Mouse (Mus musculus) mature B cell (primary cell): ENCODE data around the gene Fgfr2.

Source experiments
- in situ Hi-C: fragments of 300-500 bp; cut with MboI; formaldehyde crosslinking; loops from 2 replicates; pipeline ENCODE4 v1.14.3; 2019

Fgfr2 gene

DNA sequence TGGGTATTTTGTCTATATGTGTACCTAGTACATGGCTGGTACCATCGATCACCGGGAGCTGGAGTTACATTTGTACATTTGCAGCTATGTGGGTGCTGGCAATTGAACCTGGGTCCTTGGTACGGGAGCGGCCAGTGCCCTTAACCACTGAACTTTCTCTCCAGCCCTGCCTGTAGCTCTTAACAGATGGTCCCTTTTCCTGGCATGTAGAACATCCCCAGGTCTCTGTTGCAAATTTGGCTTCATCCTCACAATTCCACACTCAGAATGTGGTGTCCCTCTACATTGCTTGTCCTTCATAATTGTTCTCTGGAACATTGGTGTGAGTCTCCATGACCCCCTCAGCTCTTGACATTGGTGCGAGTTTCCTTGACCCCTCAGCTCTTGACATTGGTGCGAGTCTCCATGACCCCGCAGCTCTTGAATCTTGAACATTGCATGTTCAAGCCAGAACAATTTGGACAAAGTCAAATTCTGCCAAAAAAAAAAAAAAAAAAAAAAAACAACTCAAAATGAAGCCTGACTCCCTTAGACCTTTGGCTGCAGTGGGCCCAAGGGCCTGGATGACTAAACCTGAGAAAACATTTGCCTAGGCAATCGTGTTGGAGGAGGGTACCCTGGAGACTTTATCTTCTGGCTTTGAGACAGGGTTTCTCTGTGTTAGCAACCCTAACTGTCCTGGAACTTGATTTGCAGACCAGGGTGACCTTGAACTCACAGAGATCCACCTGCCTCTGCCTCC, 816.3 kb downstream of the Fgfr2 start:
- in situ Hi-C loops = no loop called here

DNA sequence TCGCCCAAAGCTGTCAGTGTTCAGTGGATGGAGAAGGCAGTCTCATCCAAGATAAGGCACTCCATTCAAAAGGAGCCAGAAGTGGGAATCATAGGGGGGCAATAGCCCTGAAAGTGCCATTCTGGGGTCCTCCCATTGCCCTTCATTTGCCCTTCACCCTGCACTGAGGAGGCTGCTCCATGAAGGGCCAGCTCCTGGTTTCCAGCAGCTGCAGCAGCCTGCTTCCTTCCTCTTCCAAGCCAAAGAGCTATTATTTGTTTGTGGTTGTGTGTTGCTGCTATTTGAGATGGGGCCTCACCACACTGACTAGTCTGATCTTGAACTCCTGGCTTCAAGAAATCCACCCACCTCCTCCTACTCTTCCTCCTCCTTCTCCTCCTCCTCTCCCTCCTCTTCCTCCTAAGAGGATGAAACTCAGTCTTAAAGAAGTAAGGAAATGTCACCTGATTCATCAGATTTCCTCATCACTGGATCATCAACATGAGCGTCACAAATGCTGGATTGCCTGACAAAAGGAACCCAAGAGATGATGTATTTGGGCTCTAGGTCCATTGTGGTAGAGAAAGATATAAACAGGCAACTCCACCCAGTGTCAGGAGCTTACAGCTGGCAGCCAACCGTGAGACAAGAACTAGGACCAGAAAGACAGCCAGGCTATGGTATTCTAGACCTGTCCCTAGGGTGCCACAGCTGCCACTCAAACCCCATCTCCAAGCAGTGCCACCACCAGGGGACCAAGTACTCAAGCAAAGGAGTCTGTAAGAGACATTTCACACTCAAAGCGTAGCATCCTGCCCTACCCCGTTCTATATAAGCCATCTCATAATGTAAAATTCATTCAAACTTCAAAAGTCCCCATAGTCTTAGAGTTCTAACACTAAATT, 817.4 kb downstream of the Fgfr2 start:
- in situ Hi-C loops = no loop called here

DNA sequence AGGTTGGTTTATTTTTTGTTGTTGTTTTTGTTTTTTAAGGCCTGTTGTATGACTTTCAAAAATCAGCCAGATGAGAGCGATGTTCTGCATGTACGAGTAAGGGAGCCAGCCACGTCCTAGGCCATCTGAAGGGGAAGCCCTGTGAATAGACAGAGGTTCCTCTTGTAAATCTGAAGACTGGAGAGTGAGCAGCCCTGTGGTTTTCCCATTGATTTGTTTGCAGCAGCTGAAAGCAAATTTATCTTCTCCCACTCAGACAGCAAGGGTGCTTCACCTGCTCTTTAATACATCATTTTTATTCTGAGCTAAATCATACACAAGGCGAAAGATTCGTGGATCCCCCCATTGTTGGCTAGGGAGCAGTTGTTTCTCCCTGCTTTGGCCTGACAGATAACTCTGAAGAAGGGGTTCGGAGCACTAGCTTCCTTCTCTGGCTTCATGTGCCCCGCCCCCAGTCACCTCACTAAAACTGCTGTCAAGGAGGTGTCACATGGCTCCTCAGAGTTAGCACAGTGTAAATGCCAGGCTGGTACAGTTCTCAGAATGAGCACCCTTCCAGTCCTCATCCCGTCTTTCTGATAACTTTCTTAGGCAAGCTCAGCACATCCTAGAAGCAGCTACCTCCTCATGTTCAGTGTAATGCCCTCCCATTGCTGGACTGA, 818.6 kb downstream of the Fgfr2 start:
- in situ Hi-C loops = no loop called here

DNA sequence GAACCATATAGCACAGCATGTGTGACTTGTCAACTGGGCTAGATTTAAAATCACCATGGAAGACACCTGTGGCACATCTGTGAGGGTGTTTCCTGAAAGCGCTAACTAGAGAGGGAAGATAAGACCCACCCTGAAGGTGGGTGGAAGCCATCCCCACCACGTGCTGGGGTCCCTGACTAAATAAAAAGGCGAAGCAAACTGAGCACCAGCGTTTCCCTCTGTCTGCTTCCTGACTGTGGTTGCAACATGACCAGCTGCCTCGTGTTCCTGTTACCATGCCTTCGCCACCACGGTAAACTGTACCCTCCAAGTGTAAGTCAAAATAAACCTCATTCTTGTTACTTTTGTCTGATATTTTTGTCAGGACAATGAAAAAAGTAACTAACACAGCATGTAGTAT, 819.2 kb downstream of the Fgfr2 start:
- in situ Hi-C loops = no loop called here

DNA sequence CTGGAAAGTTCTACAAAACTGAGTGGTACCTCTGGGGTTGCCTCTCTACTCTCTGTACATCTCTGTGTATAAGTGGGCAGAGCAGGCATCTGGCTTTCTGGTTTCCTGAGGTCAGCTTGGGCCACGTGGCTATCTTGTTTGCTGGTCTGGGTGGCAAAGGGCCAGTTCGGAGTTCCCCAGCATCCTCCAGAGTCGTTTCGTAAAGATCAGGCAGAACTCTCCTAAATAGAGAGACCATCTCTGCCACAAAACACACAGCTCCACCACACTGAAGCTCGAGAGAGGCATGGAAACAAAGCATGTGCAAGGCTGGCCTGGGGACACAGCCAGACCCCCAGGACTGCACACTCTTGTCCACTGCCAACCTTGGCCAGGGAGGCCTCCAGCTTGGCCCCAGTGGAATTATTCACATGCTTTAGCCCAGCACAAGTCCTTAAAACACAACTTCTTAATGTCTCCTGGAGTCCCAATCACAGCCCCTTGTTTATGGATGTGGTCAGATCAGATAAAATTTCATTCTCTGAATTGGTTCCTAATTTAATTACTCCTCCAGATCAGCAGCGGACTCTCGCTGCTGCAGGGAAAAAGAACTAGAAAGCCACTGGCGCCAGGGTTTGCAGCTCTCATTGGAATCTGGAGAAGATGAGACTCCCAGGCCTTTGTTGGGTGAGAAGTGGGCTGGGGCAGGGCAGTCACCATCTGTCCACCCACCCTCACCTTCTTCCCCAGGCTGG, 820.5 kb downstream of the Fgfr2 start:
- in situ Hi-C loops = no loop called here

DNA sequence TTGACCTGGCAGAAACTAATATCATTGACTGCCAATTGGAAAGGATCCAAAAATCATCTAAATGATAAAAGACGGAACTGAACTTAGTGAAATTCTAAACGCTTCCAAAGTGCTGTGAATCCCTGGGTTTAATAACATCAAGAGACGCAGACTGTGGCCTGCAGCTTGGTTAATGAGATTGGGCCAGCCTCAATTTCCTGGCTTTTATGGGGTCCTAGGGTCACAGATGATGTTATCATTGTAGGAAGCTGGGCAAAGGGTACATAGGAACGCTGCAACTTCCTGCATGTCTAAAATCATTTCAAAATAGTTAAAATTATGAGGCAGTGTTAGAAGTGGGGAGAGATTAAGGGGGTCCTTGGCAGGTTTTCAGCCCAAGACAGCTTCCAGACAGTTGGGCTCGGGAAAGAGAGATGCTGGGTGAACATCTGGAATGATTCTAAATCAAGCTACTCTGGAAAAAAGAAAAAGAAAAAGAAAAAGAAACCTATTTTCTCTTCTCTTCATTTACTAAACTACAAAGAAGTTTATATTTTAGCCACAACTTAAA, 823.4 kb downstream of the Fgfr2 start:
- in situ Hi-C loops = no loop called here

DNA sequence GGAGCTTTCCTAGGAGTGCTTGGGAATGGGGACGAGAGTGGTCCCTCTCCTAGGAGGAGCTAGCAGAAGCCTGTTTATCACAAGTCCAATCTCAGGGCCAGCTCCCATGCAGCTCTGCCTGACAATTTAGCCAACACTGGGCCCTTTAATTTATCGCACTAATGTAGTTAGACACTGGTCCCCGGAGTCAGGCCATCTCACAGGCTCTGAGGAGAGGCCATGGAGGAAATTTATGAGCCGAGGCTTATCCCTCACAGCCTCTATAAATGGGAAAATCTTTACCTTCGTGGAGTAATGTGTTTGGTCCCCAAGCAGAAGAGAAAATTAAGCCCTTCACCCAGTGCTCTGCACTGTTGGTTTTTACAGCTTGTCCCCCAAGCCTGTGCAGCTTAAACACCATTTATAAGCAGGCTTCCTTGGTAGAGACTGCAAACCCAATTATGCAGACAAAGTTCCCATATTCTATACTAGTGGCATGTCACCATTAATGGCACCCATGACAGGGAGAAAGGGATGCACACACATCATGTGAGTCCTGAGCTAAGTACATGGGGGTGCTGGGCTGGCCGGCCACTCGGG, 824.6 kb downstream of the Fgfr2 start:
- in situ Hi-C loops = no loop called here

DNA sequence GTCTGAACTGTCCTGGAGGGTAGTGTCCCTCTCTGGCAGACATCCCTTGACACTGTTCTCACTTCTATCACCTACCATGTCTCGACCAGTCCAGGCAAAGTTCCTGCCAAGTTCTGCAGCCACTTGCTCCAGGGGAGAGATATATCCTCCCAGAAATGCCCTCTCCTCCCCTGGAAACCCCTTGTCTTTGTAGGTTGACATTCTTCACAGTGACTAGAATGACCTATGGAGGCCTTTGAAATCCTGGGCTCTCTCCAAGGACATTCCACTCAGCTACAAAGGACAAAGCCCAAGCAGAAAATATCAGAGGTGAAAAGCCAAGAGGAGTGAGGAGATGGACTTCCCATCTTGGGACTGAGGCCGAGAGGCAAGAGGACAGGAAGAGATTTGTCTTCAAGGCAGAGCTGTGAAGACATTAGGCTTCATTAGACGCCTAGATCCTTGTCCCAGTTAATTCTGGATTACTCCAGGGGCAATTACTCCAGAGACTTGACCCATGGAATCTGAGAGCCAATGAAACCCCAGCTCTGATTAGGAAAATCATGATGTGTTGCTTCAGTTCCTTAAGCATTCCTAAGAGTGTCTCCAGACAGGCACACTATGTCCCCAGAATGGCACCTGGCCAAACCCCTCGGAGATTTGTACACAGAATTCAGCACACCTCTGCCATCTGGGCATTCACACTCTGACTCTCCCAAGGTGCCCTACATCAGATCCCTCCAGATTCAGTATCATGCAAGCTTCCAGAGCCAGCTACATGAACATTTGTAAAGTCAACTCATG, 826.3 kb downstream of the Fgfr2 start:
- in situ Hi-C loops = no loop called here

DNA sequence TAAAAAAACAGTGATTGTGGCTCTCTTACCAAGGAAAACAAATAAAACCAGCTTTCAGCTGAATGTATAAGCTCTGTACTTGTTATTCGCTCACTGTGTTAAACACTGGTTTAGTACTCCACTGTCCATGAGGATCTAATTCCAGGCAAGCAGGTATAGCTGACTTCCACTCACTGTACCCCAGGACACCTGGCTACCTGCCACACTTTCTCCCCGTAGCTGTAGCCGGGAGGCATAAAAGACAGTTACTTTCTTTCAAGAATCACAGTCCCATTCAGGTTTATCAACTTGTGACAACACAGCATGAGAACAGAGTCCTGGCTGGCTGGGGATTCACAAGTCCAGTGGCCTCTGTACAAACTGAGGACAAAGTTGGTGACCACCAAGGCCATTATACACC, 827.0 kb downstream of the Fgfr2 start:
- in situ Hi-C loops = no loop called here

DNA sequence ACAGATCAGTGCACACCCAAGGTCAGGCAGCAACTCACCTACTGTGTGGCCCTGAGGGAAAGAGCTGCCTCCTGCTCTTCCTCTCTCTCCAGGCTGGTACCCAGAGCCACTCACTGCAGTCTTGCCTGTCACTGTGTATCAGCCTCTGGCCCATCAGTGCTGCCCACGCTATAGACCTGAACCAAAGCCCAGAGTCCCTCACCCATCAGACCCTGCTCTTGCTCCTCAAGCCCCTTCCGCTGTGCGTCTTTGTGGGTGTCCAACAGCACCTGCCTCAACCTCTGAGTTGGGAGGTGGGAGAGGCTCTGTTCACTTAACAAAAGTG, 835.8 kb downstream of the Fgfr2 start:
- in situ Hi-C loops = no loop called here

DNA sequence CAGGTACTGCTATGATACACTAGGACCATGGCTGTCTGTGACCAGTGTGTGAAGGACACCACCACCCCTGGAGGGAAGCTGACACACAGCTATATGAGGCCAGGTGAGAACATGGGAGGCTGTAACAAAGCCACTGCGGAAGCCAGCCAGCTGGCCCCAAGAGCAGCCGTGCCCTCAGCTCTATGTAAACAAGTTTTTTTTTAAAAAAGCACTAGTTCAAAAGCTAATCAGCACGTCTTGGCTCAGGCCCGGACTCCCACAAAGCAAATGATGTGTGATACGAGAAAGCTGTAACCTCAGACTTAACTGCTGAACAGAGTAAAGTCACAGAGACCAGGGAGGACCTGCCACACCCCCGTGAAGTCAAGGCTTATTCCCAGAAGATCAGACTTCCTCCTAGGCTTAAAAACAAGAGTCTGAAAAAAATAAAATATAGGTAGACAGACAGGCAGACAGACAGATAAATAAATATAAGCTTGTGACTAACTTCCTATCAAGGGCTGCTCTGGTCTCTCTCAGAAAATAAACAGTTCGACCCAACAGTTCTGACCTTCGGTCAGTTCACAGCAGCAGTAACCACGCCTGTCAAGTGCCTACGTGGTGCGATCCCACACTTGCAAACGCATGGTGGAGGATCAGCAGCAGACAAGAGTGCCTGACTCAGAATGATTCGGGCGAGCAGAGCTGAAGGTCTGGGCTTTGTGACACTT, 836.4 kb downstream of the Fgfr2 start:
- in situ Hi-C loops = no loop called here

DNA sequence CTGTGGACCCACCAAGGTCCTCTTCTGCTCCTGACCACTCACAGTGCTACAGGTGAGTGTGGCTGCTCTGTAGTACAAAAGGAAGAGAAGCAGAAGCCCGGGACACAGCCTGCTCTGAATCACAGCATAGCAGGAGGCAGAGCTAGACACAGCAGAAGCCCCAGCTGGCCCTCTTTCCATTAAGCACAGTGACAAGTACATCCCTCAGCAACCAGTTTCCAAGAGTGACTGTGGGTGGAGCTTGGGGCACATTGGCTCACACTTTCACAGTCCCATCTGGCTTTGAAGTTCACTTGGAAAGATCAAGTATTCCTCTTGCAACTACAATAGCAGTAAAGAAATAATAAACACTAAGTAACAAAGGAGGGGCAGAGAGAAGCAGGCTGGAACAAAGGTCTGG, 838.4 kb downstream of the Fgfr2 start:
- in situ Hi-C loops = no loop called here

DNA sequence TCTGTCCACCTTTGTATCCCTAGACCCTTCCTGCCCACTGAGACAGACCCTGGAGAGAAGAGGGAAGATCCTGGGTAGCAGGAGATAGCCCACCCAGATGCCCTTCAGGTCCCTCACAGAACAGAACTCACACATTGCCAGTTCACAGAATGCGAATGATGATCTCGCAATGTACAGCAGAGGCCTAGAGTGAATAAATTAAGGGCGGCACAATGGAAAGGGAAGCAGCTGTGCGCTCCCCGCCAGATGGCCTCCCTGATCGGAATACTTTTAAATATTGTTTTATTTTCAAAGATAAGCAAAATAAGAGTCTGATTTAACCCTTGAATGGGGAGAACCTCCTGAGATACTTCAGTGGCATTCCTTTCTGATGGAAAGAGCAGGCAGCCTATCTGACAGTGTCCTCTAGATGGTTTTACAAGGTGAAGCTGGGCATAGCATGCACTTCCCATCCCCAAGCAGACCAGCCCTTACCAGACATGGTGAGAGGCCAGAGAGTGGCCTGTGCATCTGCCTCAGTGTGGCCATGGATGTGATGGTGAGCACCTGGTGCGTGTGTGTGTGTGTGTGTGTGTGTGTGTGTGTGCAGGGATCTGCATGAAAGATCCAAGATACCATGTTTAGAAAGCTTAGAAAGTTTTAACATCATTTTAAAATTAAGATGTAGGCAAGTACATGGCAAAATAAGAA, 839.0 kb downstream of the Fgfr2 start:
- in situ Hi-C loops = no loop called here

DNA sequence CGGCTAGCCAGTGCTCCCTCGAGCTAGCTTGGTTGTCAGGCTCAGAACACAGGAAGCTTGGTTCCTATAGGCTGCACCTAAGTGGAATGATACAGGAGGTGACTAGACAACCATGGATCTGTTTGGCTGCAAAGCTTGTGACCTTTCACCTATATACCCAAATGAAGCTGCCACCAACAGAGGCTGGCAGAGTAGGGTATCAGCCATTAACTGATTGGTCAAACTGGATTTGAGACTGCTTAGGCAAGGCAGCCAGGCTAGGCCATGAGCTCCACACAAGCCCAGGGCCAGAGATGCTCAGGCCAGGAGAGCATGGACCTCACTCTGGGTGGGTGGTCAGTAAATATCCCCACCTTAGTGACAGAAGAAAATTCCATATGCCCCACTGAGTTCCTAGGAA, 840.6 kb downstream of the Fgfr2 start:
- in situ Hi-C loops = no loop called here

DNA sequence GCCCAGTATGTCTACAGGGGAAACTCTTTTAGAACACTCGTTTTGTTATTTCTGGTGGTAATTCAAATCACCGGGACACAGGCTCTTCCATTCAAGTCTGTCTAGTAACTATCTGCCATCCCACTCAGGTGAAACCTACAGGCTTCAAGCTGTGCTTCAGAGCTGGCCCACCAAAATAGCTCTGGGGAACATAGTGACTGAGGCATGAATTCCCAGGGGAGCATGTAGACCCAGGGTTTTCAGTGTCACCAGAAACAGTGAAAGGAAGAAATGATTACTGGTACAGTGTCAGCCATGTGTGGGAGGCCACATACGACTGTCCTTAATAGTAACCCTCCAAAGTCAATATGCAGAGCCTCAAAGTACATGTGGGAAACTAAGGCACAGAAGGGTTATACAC, 841.0 kb downstream of the Fgfr2 start:
- in situ Hi-C loops = no loop called here

DNA sequence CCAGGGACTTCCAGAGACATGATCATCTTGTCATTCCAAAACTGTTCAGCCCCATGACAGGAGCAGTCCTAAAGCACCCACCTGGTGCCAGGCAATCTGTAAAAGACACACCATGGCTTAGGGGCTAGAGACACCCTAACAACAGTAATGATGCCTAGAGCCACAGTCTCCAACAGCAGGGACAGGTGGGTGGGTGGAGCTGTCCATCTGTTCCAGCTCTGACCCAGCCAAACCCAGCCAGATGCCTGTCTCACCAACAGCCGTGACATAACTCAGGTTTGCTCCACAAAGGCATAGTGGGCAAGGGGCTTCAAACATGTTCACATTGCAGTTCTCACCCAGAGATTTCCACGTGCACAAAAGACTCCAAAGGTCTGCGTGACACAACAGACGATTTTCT, 841.4 kb downstream of the Fgfr2 start:
- in situ Hi-C loops = no loop called here

DNA sequence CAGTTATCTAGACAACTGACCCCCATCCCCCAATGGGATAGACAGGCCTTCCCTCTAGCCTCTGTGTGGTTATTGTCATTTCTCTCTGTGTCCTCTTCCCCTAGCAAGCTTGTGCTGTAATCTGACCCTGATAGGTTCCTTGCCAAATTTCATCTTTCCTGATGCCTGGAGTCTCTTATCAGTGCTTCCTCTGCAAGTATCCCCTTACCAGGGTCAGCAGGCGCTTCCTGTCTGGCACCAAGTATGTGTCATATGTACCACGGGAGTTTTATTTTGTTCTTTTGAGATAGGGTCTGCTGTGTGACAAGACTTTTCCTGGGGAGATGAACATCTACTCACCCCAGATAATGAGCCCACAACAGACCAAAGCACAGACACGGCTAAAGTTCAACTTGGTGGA, 844.5 kb downstream of the Fgfr2 start:
- in situ Hi-C loops = no loop called here

DNA sequence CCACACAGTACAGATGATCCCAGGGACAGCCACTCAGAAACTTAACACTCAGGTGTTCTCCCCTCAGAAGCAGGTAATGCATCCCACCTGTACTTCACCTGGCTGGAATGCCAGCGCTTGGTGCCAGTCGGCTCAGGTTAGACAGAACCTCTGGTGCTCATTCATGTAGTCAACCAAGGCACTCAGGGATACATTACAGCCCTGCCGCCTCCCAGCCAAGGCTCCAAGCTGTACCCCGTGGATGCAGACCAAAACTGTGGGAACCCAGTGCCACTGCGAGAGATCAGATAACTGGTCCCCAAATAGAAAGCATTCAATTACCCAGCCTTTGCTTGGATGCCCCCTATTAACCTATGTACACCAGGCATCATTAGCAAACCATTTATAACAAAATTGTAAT, 846.9 kb downstream of the Fgfr2 start:
- in situ Hi-C loops = no loop called here

DNA sequence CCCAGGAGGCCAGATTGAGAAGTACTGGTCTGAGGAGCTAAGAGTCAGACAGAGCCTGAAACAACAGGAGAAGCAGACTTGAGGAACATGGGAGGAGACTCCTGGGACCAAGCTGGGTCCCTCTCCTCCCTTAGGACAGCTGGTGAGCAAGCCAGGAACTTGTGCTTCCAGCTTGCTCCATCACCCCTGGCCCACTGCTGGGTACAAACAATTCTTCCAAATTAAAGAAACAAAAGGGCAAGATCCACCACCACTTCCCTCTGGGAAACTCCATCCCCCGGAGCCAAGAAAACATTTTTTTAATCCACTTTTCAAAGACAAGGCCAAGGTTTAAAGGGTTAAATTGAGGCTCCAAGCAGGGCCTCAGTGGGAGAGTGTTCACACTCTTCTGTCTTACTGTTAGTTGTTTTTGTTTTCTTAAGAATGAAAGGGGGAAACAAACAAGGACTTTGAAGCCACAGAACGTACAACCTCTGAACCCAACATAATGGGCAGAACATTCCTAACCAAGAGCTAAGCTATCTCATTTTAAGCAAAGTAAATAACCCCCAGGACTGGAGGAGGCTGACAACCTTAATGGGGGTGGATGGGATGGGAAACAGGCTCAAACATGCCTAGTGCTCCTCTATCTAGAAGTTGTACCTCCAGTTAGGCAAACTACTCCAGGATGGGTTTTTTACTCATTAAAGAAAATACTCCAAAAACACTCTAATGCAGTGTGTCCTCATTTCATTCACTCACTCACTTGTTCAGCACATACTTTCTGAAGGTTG, 849.2 kb downstream of the Fgfr2 start:
- in situ Hi-C loops = no loop called here
